Mouse (Mus musculus): ENCODE measurements at regions not wholly inside any gene's neighbourhood (a gene's known extent, or its start where the extent isn't known, plus 50 kb on each side); places are given as distances from the start of the nearest gene placed in this dataset.
A peak's percentile ranks its signal among the peaks of the same experiment; 100 is the strongest.

DNA sequence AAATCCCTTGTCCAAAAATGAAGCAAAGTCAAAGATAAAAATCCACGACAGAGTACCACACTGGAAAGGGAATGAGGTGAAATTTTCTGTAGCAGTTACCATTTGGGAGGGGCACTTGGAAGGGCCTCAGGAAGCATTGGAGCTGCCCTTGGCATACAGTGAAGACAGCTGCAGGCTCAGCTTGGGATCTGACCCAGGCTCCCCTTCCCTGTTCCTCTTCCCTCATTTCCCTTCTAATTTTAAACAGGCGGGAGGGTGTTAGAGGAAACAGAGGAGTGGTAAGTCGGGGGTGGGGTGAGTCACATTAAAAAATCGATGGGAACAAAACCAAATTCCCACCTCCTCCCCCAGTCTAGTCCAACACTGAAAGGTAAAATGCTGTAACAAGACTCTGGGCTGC, 193.6 kb downstream of the Gm19410 start:
- no peaks in the 10 kb centered on the region for H3K9me3 ChIP-seq (ENCODE audit: low read length)
- no peak overlapping the region for H3K4me2 ChIP-seq (ENCODE audit: low read depth, low read length)
- no peak overlapping the region for H3K27ac ChIP-seq (ENCODE audit: low read depth)
- H3K4me3 ChIP-seq (ENCODE audit: low read depth, low read length), result no peak overlapping the region
- H3K4me1 ChIP-seq (ENCODE audit: insufficient read depth), result no peaks in the 10 kb centered on the region
- no peaks in the 10 kb centered on the region for H3K27me3 ChIP-seq (ENCODE audit: insufficient read depth, low read length)
- DNase-seq (no peak), ATAC-seq (no peak)
- no peak for TF ChIP-seq CTCF (IDR thresholded peaks at IDR 0.05; ENCODE audit: low read depth)
- TF ChIP-seq EP300 (IDR thresholded peaks at IDR 0.05; ENCODE audit: low read depth), result no peak
- WGBS (ENCODE audit: insufficient replicate concordance), result 55% methylated on average over 4 of the region's 4 CpGs
- H3K36me3 ChIP-seq (replicated peaks; ENCODE audit: insufficient read depth, low read length), result no peaks in the 10 kb centered on the region
- H3K9ac ChIP-seq (replicated peaks), result no peak overlapping the region

DNA sequence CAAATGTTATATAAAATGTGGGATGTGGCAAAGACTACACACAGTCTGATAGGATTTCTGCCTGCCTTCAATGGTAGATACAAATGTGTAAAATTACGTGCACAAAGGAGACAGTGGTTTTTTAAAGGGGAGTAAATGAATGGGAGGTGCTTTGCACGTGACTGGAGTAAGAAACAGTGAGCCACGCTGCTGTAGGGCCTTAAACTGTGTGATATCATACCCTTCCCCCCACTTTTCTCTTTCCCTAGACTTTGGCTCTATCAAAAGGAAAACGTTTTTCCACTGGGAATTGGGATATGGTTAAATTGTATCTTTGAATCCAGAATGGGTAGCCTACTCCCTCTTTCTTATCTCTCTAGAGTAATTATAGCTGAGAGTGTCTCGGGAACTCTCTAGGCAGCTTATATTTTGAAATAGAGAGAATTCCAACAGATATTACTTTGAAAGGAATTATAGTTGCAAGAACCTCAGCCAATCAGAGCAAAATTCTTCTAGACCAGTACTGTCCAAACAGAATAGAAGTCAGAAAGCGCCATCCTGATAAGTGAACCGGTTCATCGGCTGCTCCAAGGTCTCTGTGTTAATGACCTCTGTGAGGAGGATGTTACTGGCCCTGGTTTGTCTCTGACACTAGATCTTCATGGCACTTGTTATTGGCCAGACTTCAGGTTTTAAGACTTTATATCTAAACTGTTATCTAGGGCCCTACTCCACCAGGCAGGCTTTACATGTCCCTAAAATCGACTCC, 195.5 kb downstream of the Gm19410 start:
- no peaks in the 10 kb centered on the region for H3K4me1 ChIP-seq (ENCODE audit: insufficient read depth)
- H3K9ac ChIP-seq (replicated peaks), result no peak overlapping the region
- no peaks in the 10 kb centered on the region for H3K27me3 ChIP-seq (ENCODE audit: insufficient read depth, low read length)
- H3K9me3 ChIP-seq (ENCODE audit: low read length), result no peaks in the 10 kb centered on the region
- DNase-seq (no peak), ATAC-seq (no peak)
- no peaks in the 10 kb centered on the region for H3K36me3 ChIP-seq (replicated peaks; ENCODE audit: insufficient read depth, low read length)
- TF ChIP-seq CTCF (IDR thresholded peaks at IDR 0.05; ENCODE audit: low read depth) (no peak), EP300 (IDR thresholded peaks at IDR 0.05; ENCODE audit: low read depth) (no peak)
- no peak overlapping the region for H3K4me3 ChIP-seq (ENCODE audit: low read depth, low read length)
- H3K27ac ChIP-seq (ENCODE audit: low read depth), result no peak overlapping the region
- WGBS (ENCODE audit: insufficient replicate concordance), result 53% methylated on average over 9 of the region's 9 CpGs
- no peak overlapping the region for H3K4me2 ChIP-seq (ENCODE audit: low read depth, low read length)

DNA sequence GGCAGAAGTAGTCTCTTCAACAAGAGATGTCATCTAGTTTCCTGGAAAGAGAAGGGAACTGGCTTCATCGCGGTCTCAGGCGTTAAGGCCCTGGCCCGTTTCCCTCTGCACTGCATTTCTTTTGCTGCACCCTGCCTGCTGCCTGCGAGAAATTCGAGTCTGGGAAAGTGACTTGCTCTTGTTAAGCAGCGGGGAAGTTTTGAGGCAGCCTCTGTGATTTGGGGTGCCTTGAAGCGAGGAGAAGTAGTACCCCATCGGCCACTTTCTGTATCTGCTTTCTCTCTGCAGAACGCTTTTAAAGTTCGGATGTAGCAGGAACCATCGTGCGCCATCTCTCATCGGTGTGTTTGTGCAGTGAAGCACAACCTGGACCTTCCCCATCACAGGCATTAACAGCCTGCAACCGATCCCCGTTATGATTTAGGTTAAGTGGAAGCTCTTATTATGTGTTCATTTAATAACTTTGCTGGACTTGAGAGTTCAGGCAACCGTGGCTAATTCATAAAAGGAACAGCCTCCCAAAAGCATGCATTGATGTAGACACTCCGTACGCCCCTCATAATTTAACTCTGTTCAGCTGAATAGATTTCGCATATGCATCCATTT, 196.1 kb downstream of the Gm19410 start:
- ATAC-seq, result no peak
- Histone ChIP-seq H3K4me3 (ENCODE audit: low read depth, low read length) (no peak overlapping the region), H3K36me3 (replicated peaks; ENCODE audit: insufficient read depth, low read length) (no peaks in the 10 kb centered on the region), H3K27ac (ENCODE audit: low read depth) (0 out of 2 replicates have a peak overlapping the region, but pooled peaks have one; percentile 6), H3K9me3 (ENCODE audit: low read length) (no peaks in the 10 kb centered on the region), H3K4me1 (ENCODE audit: insufficient read depth) (no peaks in the 10 kb centered on the region), H3K4me2 (ENCODE audit: low read depth, low read length) (no peak overlapping the region), H3K27me3 (ENCODE audit: insufficient read depth, low read length) (no peaks in the 10 kb centered on the region), H3K9ac (replicated peaks) (no peak overlapping the region)
- 67% methylated on average over 20 of the region's 20 CpGs for WGBS (ENCODE audit: insufficient replicate concordance)
- no peak for DNase-seq
- no peak for TF ChIP-seq EP300 (IDR thresholded peaks at IDR 0.05; ENCODE audit: low read depth)
- no peak for TF ChIP-seq CTCF (IDR thresholded peaks at IDR 0.05; ENCODE audit: low read depth)

DNA sequence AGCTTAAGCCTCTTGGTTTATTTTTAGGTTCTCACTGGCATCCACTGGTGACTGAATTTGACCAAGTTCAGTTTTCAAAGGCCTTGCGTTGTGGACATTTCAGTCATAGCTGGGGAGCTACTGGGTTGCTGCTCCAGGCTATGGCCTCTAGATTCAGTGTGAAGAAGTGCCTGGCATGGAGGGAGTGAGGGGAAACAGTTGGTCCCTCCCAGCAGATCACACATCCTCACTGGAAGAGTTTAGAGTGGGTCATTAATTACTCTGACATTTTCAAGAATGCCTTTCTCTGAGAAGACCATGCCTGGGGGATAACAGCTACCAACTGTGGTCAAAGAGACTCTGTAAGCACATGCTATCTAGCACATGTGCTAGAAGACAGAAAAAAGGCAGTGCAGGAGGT, 199.3 kb downstream of the Gm19410 start:
- no peak overlapping the region for H3K4me2 ChIP-seq (ENCODE audit: low read depth, low read length)
- 43% methylated on average over 1 of the region's 1 CpGs for WGBS (ENCODE audit: insufficient replicate concordance)
- H3K27ac ChIP-seq (ENCODE audit: low read depth), result no peak overlapping the region
- DNase-seq, result no peak
- H3K9ac ChIP-seq (replicated peaks), result no peak overlapping the region
- H3K36me3 ChIP-seq (replicated peaks; ENCODE audit: insufficient read depth, low read length), result no peaks in the 10 kb centered on the region
- TF ChIP-seq CTCF (IDR thresholded peaks at IDR 0.05; ENCODE audit: low read depth) (no peak), EP300 (IDR thresholded peaks at IDR 0.05; ENCODE audit: low read depth) (no peak)
- no peaks in the 10 kb centered on the region for H3K9me3 ChIP-seq (ENCODE audit: low read length)
- ATAC-seq, result no peak
- H3K4me3 ChIP-seq (ENCODE audit: low read depth, low read length), result no peak overlapping the region
- no peaks in the 10 kb centered on the region for H3K27me3 ChIP-seq (ENCODE audit: insufficient read depth, low read length)
- no peaks in the 10 kb centered on the region for H3K4me1 ChIP-seq (ENCODE audit: insufficient read depth)

DNA sequence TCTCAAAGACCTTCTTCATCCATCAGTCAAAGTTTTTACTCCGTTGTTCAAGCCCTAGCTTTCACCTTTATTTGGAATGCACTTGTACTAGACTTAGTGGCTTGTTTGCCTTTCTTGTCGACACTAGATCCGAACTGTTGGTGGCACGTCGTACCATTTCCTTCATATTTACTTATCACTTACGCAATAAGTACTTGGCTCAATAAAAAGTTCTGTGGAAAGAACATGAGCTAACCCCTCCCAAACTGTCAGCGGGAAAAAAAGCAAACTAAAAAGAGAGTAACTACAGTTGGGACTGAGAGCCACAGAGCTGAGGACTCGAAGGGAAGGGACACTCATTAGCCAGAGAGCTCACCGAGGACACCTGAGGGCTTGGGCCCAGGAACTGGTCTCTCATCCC, 202.8 kb downstream of the Gm19410 start:
- no peaks in the 10 kb centered on the region for H3K4me1 ChIP-seq (ENCODE audit: insufficient read depth)
- 51% methylated on average over 9 of the region's 9 CpGs for WGBS (ENCODE audit: insufficient replicate concordance)
- no peaks in the 10 kb centered on the region for H3K36me3 ChIP-seq (replicated peaks; ENCODE audit: insufficient read depth, low read length)
- H3K9ac ChIP-seq (replicated peaks), result no peak overlapping the region
- TF ChIP-seq EP300 (IDR thresholded peaks at IDR 0.05; ENCODE audit: low read depth), result no peak
- TF ChIP-seq CTCF (IDR thresholded peaks at IDR 0.05; ENCODE audit: low read depth), result no peak
- H3K4me2 ChIP-seq (ENCODE audit: low read depth, low read length), result no peak overlapping the region
- H3K27me3 ChIP-seq (ENCODE audit: insufficient read depth, low read length), result no peaks in the 10 kb centered on the region
- no peak overlapping the region for H3K27ac ChIP-seq (ENCODE audit: low read depth)
- 0 out of 2 replicates have a peak, but pooled peaks have one; percentile 8 for ATAC-seq
- no peak for DNase-seq
- H3K9me3 ChIP-seq (ENCODE audit: low read length), result no peaks in the 10 kb centered on the region
- H3K4me3 ChIP-seq (ENCODE audit: low read depth, low read length), result no peak overlapping the region

DNA sequence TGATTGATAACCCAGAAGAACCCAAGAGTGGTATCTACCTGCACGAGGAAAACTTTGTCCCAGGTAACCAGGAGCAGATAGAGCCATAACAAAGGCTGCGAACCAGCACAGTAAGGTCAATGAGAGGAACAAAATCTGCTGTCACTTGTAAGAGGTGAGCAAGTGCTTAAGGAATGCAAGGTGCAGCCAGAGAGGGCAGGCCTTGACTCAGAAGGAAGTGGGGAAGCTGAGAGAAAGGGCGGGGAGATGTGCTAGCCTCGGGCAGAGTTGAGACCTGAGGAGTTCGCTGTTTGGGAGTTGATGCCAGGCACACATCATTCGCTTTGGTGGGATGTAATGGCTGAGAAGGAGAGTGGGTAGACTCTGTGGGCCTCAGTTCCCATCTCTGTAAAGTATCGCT, 205.5 kb downstream of the Gm19410 start:
- Histone ChIP-seq H3K27me3 (ENCODE audit: insufficient read depth, low read length) (no peaks in the 10 kb centered on the region), H3K36me3 (replicated peaks; ENCODE audit: insufficient read depth, low read length) (no peaks in the 10 kb centered on the region), H3K9ac (replicated peaks) (no peak overlapping the region), H3K27ac (ENCODE audit: low read depth) (no peak overlapping the region), H3K4me2 (ENCODE audit: low read depth, low read length) (no peak overlapping the region), H3K4me3 (ENCODE audit: low read depth, low read length) (no peak overlapping the region), H3K4me1 (ENCODE audit: insufficient read depth) (peaks cover 3% of the 10 kb centered on the region; the same call in 1 of the 2 replicates), H3K9me3 (ENCODE audit: low read length) (no peaks in the 10 kb centered on the region)
- TF ChIP-seq CTCF (IDR thresholded peaks at IDR 0.05; ENCODE audit: low read depth) (no peak), EP300 (IDR thresholded peaks at IDR 0.05; ENCODE audit: low read depth) (no peak)
- ATAC-seq (no peak), DNase-seq (no peak)
- 76% methylated on average over 7 of the region's 7 CpGs for WGBS (ENCODE audit: insufficient replicate concordance)

All from liver, postnatal 0 days (tissue).